Mouse (Mus musculus): ENCODE results near the gene Rdh7. TPM values are rescaled to one million over a fixed set of nuclear protein-coding genes. Genes with fewer than 3 reads are reported as not detected.

Gene Rdh7
- not detected in 2 replicates for polyA plus RNA-seq (2014; fragmentation: Nextera tagmentation; extraction: Ambion mirVana)

- H3K4me3 ChIP-seq (ENCODE audit: low read depth, low read length), result no peak within 1 kb of the TSS
- no peak within 1 kb of the TSS for H3K9ac ChIP-seq (replicated peaks; ENCODE audit: low read depth, low read length)
- no peak within 1 kb of the TSS for H3K27ac ChIP-seq (ENCODE audit: low read length)
- H3K27me3 ChIP-seq (ENCODE audit: control insufficient read depth, insufficient read depth, low read length), result no peaks in the 10 kb centered on the region
- no peaks in the 10 kb centered on the region for H3K9me3 ChIP-seq (ENCODE audit: control insufficient read depth, low read depth, low read length)
- no peaks in the 10 kb centered on the region for H3K36me3 ChIP-seq (ENCODE audit: control insufficient read depth, insufficient read depth, low read length)
- H3K4me1 ChIP-seq (ENCODE audit: control insufficient read depth, insufficient read depth, low read length), result no peaks in the 10 kb centered on the region
- no peak for ATAC-seq (ENCODE audit: insufficient number of reproducible peaks, insufficient read depth, low FRiP score, low read depth)
- H3K4me2 ChIP-seq (replicated peaks; ENCODE audit: low read depth, low read length), result no peak within 1 kb of the TSS
Measured at GRCm38 (mm10) chr10:127888605-127889004, at the start of gene Rdh7. Rdh7 (minus strand) TSS chr10:127888817.

GRCm38 (mm10) chr10:127937428-127938010 lies 48.9 kb upstream of the Rdh7 start:
- H3K4me2 ChIP-seq (replicated peaks; ENCODE audit: low read depth, low read length), result no peak overlapping the region
- ATAC-seq (ENCODE audit: insufficient number of reproducible peaks, insufficient read depth, low FRiP score, low read depth), result no peak
- 3% methylated on average over 2 of the region's 2 CpGs for WGBS
- no peaks in the 10 kb centered on the region for H3K4me1 ChIP-seq (ENCODE audit: control insufficient read depth, insufficient read depth, low read length)
- H3K4me3 ChIP-seq (ENCODE audit: low read depth, low read length), result no peak overlapping the region
- H3K27me3 ChIP-seq (ENCODE audit: control insufficient read depth, insufficient read depth, low read length), result no peaks in the 10 kb centered on the region
- H3K9ac ChIP-seq (replicated peaks; ENCODE audit: low read depth, low read length), result no peak overlapping the region
- no peaks in the 10 kb centered on the region for H3K36me3 ChIP-seq (ENCODE audit: control insufficient read depth, insufficient read depth, low read length)
- H3K9me3 ChIP-seq (ENCODE audit: control insufficient read depth, low read depth, low read length), result no peaks in the 10 kb centered on the region
- no peak overlapping the region for H3K27ac ChIP-seq (ENCODE audit: low read length)

GRCm38 (mm10) chr10:127936747-127937409 lies 48.3 kb upstream of the Rdh7 start:
- H3K4me1 ChIP-seq (ENCODE audit: control insufficient read depth, insufficient read depth, low read length), result no peaks in the 10 kb centered on the region
- H3K27me3 ChIP-seq (ENCODE audit: control insufficient read depth, insufficient read depth, low read length), result no peaks in the 10 kb centered on the region
- WGBS, result 85% methylated on average over 19 of the region's 19 CpGs
- H3K9ac ChIP-seq (replicated peaks; ENCODE audit: low read depth, low read length), result no peak overlapping the region
- H3K27ac ChIP-seq (ENCODE audit: low read length), result no peak overlapping the region
- no peak overlapping the region for H3K4me3 ChIP-seq (ENCODE audit: low read depth, low read length)
- H3K4me2 ChIP-seq (replicated peaks; ENCODE audit: low read depth, low read length), result no peak overlapping the region
- no peaks in the 10 kb centered on the region for H3K36me3 ChIP-seq (ENCODE audit: control insufficient read depth, insufficient read depth, low read length)
- no peaks in the 10 kb centered on the region for H3K9me3 ChIP-seq (ENCODE audit: control insufficient read depth, low read depth, low read length)
- no peak for ATAC-seq (ENCODE audit: insufficient number of reproducible peaks, insufficient read depth, low FRiP score, low read depth)

GRCm38 (mm10) chr10:127936271-127936670 lies 47.7 kb upstream of the Rdh7 start:
- Histone ChIP-seq H3K4me1 (ENCODE audit: control insufficient read depth, insufficient read depth, low read length) (no peaks in the 10 kb centered on the region), H3K4me2 (replicated peaks; ENCODE audit: low read depth, low read length) (no peak overlapping the region), H3K4me3 (ENCODE audit: low read depth, low read length) (no peak overlapping the region), H3K27ac (ENCODE audit: low read length) (no peak overlapping the region), H3K27me3 (ENCODE audit: control insufficient read depth, insufficient read depth, low read length) (no peaks in the 10 kb centered on the region), H3K36me3 (ENCODE audit: control insufficient read depth, insufficient read depth, low read length) (no peaks in the 10 kb centered on the region), H3K9ac (replicated peaks; ENCODE audit: low read depth, low read length) (no peak overlapping the region), H3K9me3 (ENCODE audit: control insufficient read depth, low read depth, low read length) (no peaks in the 10 kb centered on the region)
- 86% methylated on average over 8 of the region's 8 CpGs for WGBS
- no peak for ATAC-seq (ENCODE audit: insufficient number of reproducible peaks, insufficient read depth, low FRiP score, low read depth)

GRCm38 (mm10) chr10:127932290-127932926 lies 43.8 kb upstream of the Rdh7 start:
- WGBS, result 61% methylated on average over 8 of the region's 8 CpGs
- no peak overlapping the region for H3K4me3 ChIP-seq (ENCODE audit: low read depth, low read length)
- H3K4me1 ChIP-seq (ENCODE audit: control insufficient read depth, insufficient read depth, low read length), result no peaks in the 10 kb centered on the region
- H3K4me2 ChIP-seq (replicated peaks; ENCODE audit: low read depth, low read length), result no peak overlapping the region
- no peak overlapping the region for H3K9ac ChIP-seq (replicated peaks; ENCODE audit: low read depth, low read length)
- ATAC-seq (ENCODE audit: insufficient number of reproducible peaks, insufficient read depth, low FRiP score, low read depth), result no peak
- no peak overlapping the region for H3K27ac ChIP-seq (ENCODE audit: low read length)
- H3K36me3 ChIP-seq (ENCODE audit: control insufficient read depth, insufficient read depth, low read length), result no peaks in the 10 kb centered on the region
- no peaks in the 10 kb centered on the region for H3K9me3 ChIP-seq (ENCODE audit: control insufficient read depth, low read depth, low read length)
- H3K27me3 ChIP-seq (ENCODE audit: control insufficient read depth, insufficient read depth, low read length), result no peaks in the 10 kb centered on the region

GRCm38 (mm10) chr10:127927737-127928136 lies 39.1 kb upstream of the Rdh7 start:
- WGBS, result 36% methylated on average over 2 of the region's 2 CpGs
- 0 out of 2 replicates have a peak, but pooled peaks cover 4% of the 10 kb centered on the region for H3K4me1 ChIP-seq (ENCODE audit: control insufficient read depth, insufficient read depth, low read length)

GRCm38 (mm10) chr10:127924597-127925378 lies 36.2 kb upstream of the Rdh7 start:
- H3K27ac ChIP-seq (ENCODE audit: low read length), result 0 out of 2 replicates have a peak overlapping the region, but pooled peaks have one; percentile 21
- 64% methylated on average over 7 of the region's 7 CpGs for WGBS
- 0 out of 2 replicates have a peak, but pooled peaks cover 4% of the 10 kb centered on the region for H3K4me1 ChIP-seq (ENCODE audit: control insufficient read depth, insufficient read depth, low read length)
- no peak for ATAC-seq (ENCODE audit: insufficient number of reproducible peaks, insufficient read depth, low FRiP score, low read depth)
- H3K9ac ChIP-seq (replicated peaks; ENCODE audit: low read depth, low read length), result no peak overlapping the region
- no peak overlapping the region for H3K4me2 ChIP-seq (replicated peaks; ENCODE audit: low read depth, low read length)
- H3K36me3 ChIP-seq (ENCODE audit: control insufficient read depth, insufficient read depth, low read length), result no peaks in the 10 kb centered on the region
- H3K27me3 ChIP-seq (ENCODE audit: control insufficient read depth, insufficient read depth, low read length), result no peaks in the 10 kb centered on the region
- H3K9me3 ChIP-seq (ENCODE audit: control insufficient read depth, low read depth, low read length), result no peaks in the 10 kb centered on the region
- no peak overlapping the region for H3K4me3 ChIP-seq (ENCODE audit: low read depth, low read length)

More at GRCm38 (mm10) chr10:127927737-127928136, 39.1 kb upstream of the Rdh7 start:
- no peak overlapping the region for H3K27ac ChIP-seq (ENCODE audit: low read length)
- ATAC-seq (ENCODE audit: insufficient number of reproducible peaks, insufficient read depth, low FRiP score, low read depth), result no peak
- no peaks in the 10 kb centered on the region for H3K9me3 ChIP-seq (ENCODE audit: control insufficient read depth, low read depth, low read length)
- H3K36me3 ChIP-seq (ENCODE audit: control insufficient read depth, insufficient read depth, low read length), result no peaks in the 10 kb centered on the region
- no peaks in the 10 kb centered on the region for H3K27me3 ChIP-seq (ENCODE audit: control insufficient read depth, insufficient read depth, low read length)
- H3K9ac ChIP-seq (replicated peaks; ENCODE audit: low read depth, low read length), result no peak overlapping the region
- H3K4me3 ChIP-seq (ENCODE audit: low read depth, low read length), result no peak overlapping the region
- H3K4me2 ChIP-seq (replicated peaks; ENCODE audit: low read depth, low read length), result no peak overlapping the region

- Histone ChIP-seq H3K4me2 (replicated peaks; ENCODE audit: low read depth, low read length) (no peak overlapping the region), H3K4me1 (ENCODE audit: control insufficient read depth, insufficient read depth, low read length) (0 out of 2 replicates have a peak, but pooled peaks cover 4% of the 10 kb centered on the region), H3K9ac (replicated peaks; ENCODE audit: low read depth, low read length) (no peak overlapping the region), H3K36me3 (ENCODE audit: control insufficient read depth, insufficient read depth, low read length) (no peaks in the 10 kb centered on the region), H3K9me3 (ENCODE audit: control insufficient read depth, low read depth, low read length) (no peaks in the 10 kb centered on the region), H3K27ac (ENCODE audit: low read length) (no peak overlapping the region), H3K27me3 (ENCODE audit: control insufficient read depth, insufficient read depth, low read length) (no peaks in the 10 kb centered on the region), H3K4me3 (ENCODE audit: low read depth, low read length) (no peak overlapping the region)
- no peak for ATAC-seq (ENCODE audit: insufficient number of reproducible peaks, insufficient read depth, low FRiP score, low read depth)
- WGBS, result 84% methylated on average over 8 of the region's 8 CpGs
Measured at GRCm38 (mm10) chr10:127923024-127923423, 34.4 kb upstream of the Rdh7 start.
